Mouse (Mus musculus) urinary bladder, postnatal 4 days (tissue): Measurements from ENCODE around the gene Pcx.

Source experiments
- DNase-seq, 2 experiments: peaks; one replicate each; pipeline ENCODE4 v3.0.0; 2021 to 2022; ENCODE audit warnings: low spot score in 2 of 2

Gene Pcx

DNA sequence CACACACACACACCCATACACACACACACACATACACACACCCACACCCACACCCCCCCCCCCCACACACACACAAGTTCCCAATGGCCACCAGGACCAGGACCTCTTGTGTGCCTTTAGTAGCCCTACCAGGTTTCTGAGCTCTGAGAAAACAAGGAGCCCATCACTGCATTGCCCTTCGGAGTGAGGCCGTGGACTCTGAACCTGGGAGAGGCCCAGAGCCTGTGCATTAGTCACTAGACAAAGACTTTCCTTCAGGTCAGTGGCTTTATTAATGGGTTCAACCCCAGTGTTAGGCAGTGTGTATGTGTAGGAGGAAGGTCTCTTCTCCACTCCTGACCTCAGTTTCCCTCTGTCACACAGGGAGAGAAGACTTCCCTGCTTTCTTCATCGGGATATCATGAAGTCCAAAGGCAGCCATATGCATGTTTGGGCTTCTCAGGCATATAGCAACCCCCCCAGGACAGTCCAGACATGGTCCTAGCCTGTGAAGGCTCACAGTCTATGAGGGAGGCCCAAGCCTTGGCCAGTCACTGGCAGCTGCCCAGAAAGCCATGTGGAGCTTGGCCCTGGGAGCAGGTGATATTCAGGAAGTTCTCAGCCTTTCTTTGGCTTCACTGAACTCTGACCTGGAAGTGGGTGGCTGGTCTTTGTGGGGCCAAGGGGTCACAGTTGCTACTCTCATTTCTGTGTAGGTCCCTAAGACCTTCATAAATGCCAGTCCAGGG is 13.6 kb upstream of the Pcx start:
- DNase-seq = no peak

DNA sequence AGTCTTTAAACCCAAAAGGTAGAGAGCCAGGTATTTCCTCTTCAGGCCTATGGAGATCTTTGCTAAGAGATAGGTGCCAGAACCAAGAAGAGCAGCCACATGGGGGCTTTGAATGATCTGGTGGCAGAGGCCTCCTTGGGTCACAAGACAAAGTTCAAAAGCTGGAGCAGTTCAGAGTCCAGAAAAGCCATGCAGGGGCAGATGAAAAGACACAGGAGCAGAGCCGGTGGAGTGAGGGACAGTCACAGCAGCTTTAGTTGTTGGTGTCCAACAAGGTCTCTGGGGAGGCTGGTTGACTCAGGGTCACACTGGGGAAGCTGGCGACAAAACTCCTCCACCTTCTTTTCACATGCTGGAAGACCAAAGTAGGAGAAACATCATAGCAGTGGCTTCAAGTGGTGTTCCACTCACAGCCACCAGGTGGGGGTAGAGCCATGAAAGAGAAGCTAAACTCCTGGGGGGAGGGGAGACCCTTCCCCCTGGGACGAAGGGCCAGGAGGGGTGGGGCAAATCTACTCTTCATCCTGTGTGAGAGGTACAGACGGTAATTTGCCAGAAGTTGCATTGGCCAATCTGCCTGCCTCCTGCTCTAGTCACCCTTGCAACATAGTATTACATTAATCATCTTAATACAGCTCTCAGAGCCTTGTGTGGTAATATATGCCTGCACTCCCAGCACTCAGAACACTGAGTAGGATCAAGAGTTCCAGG is 12.9 kb upstream of the Pcx start:
- peak; percentile 53 to 79 for DNase-seq

DNA sequence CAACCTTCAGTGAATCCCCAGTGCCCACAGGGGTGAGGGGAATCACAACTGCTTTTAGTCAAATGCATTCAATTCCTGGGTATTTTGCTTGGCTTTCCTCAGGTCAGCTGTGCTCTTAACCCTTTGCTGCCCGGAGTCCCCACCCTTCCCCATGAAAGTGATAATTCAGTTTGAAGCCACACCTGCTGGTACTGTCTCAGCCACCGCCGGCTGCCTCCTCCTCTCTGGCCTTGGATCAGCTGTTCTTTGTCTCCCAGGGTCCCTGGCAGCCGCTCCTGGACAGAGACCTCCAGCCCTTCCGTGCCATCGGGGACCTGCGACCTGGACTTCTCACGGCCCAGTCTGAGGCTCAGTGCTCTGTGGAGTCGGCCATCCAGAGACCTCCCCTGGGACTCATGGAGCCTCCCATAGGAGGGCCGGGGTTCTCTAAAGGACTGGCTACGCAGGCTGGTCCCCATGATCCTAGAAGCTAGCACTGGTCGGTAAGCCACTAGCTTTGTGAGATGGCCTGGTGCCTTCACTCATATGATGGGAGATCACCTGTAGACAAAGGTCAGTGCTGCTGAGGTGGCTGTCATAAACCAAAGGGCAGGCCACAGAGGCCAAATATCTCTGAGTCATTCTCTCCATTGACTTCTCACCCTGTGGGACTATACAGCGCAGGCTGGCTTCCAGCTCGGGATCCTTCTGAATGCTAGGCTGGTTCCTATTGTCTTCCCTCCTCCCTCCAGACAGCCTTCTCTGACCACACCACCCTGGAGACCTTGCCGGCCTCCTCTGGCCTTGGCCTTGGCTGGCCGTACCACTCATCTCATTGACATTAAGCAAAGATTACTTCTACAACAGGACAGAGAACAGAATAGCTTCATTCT is 12.0 kb upstream of the Pcx start, which contains the start of gene 2010003K11Rik:
TSS of gene 2010003K11Rik (minus strand) at position 522 of the 872 bp plus-strand sequence.
- no peak for DNase-seq

DNA sequence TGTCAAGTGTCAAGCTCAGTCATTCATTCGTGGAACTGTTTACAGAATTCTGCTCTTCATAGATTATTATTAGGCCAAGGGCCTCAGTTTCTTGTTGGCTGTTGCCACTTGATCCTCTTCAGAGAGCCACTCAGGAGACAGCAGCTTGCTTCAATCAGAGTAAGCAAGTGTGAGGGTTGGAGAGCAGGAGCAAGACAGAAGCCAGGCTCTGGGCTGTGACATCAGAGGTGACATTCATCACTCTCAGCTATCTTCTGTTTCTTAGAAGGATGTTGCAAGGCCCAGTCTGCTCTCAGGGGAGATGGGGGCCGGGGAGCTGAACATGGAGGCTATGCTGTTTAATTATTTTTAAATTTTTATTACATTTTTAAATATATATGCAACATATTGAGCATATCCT is 7.6 kb upstream of the Pcx start:
- DNase-seq = no peak

DNA sequence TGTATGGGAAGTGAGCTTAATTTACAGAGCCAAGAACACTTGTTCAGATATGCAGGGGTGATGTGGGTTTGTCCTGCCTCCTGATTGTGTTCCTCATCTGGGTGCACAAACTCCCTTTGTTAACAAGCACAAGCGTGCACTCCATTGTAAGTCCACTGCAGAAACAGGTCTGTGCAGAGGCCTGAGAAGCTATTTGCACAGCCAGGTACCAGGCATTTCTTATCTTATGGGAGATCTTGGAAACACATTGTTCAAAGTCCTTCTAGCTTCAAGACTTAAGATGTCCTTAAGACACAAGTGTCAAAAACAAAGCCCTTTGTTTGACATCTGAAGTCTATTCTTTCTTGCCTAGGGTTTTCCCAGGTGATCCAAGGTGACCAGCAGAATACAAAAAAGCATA is 5.4 kb upstream of the Pcx start:
- no peak for DNase-seq

DNA sequence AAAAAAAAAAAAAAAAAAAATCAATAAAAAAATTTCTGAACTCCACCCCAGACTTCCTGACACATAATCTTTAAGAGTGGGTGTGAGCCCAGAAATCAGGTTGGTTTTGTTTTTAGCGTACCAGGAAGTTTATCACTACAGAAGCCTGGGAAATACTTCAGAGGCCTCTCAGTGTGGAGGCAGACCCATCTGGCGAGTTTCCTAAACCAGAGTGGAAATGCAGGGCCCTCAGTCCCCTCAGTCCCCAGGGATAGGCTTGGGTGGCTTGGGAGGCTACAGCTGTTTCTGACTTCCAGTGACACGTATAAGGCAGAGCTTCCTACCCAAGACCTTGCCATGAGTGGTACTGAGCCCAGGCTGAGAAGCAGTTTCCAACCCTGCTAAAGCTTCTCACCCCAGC is 2.5 kb upstream of the Pcx start:
- no peak for DNase-seq

DNA sequence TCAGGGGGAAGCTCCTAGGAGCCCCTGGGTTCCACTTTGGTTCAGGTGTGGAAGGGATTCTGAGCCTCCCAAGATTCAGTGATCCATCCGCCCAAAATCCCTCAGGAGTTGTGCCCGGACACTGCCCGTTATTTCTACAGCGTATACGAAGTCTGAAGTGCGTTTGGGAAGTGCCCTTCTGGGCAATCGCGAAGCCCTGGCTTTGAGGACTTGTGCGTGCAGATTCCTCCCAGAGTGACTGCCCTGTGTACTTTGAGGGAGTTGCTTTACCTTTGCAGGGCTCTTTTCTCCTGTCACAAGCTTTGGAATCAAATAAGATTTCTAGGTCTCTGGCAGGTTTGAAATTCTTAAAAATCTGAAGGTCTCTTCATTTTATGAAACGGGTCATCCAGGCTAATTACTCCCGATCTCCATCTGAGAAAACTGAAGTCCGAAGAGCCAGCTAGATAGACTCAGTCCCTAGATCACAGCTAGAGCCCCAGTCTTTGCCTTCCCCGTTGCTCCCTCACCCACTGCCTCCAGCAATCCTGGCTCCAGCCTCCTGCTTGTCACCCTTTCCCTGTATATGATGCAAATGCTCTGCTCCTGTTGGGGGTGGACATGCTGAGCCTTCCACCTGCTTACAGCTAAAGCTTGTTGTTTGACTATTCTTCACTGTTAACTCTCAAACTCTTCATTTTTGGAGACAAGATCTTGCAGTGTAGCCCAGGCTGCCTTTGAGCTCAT is 1.0 kb downstream of the Pcx start:
- no peak for DNase-seq

DNA sequence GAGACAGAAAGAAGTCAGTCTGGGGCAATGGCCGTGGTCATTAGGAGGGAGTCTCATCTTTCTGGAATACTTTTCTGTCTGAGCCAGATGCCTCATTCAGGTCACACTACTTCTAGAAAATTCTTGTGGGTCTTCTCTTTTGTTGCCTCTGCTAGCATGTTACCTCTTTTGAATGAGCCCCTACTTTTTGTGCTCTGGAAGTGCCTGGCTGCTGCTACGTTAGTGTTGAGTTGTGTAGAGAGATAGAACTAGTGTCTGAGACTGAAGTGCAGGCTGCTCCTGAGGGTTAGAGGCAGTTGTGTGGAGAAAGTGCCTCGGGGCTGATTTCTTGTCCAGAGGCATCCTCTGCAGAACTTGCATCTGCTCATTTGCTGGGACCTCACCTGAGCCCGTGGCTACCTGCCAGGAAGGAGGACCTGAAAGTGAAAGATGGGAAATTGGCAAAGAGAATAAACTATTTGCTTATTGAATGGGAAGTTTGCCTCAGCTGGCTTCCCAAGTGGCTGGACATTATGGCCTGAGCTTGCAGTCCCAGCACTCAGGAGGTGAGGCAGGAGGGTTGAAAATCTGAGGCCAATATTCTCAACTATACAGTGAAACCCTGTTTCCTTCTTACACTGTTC is 3.1 kb downstream of the Pcx start:
- DNase-seq = no peak

DNA sequence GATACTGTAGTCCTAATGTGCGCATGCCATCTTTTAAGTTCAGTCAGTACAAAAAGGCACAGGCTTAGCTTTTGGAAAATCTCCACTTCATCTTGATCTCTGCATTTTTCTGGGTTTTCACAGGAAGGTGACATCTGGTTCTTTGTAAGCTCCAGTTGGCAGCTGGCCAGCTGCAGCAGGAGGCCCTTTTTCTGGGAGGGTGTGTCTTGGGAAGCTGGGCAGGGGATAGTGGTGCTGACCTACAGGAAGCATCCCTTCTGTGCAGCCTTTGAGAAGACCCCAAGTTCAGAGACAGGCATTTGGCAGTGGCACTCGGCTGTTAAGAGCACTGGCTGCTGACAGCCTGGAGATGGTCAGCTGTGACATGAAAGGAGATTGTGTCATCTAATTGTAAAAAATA is 5.5 kb downstream of the Pcx start:
- DNase-seq = no peak

DNA sequence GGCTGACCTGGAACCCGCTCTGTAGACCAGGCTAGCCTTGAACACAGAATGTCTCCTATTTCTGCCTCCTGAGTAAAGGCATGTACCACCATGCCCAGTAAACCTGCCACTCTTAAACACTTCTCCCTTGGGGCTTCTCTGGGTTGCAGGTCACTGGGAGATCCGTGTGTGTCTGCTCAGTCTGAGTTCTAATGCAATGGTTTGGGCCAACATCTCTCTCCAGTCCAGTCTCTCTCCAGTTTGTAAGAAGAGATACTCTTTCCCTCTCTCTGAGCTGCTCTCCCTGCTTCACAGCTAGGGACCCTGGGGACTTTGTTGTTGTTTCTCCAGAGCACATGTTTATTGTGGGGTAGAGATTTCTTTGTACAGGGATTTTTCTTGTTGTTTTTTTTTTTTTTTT is 6.0 kb downstream of the Pcx start:
- DNase-seq = no peak

DNA sequence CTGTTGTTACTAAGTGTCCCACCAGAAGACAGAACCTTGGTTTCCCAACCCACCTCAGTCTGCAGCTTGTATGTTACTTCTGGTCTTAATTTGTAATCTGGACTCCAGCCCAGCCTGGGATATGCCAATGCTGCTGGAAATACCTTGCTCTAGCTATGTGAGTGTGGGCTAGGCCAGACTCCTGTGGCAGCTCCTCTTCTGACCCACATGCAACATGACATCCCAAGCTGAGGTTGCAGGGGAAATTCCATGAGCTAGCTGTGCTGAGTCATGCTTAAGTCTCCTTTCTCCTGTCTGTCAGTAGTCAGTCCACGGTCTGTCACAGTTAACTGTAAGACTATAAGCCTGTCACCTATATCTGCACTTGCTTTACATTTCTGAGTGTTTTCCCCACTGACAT is 7.2 kb downstream of the Pcx start:
- no peak for DNase-seq

DNA sequence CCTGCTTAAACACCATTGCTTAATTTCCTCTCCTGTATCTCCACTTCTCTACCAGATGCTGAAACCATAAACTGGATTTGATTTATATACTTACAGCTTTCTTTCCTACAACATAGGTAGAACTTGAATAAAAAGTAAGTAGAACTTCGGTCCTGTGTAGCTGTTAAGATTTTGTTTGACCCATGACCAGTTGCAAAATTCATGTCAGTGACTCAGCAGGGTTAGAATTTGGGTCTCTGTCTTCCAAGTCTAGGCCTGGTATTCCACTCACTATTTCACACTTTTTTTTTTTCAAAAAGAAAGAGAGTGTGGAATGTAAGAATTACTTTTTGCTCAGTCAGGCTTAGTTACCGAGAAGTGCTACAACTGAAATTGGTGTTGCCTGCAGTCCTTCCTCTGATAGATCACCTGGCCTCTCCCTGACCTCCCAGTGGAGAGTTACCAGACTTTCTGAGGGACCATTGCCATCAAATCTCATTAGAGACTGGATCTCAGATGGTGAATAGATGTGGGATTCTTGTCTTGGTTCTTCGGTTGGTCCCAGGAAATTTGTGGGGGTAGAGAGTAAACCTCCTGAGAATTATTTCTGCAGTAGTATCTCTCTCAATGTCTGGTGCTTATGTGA is 11.3 kb downstream of the Pcx start:
- no peak for DNase-seq

DNA sequence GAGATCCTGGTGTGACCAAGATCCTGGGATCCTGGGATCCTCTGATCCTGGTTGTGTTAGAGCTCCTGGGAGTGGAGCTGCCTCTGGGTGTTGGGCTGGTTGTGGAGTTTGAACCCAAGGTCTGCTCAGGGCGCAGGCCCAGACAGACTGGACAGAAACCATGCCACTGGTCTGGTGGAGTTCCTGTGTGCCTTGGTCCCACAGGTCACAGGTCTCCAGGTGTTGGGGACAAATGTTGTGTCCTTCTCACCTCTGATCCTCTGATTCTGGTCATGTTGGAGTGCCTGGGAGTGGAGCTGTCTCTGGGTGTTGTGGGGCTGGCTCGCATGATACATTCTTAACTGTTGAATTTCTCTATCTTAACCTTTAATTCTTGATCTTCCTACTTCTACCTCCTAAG is 24.4 kb downstream of the Pcx start:
- DNase-seq = no peak

DNA sequence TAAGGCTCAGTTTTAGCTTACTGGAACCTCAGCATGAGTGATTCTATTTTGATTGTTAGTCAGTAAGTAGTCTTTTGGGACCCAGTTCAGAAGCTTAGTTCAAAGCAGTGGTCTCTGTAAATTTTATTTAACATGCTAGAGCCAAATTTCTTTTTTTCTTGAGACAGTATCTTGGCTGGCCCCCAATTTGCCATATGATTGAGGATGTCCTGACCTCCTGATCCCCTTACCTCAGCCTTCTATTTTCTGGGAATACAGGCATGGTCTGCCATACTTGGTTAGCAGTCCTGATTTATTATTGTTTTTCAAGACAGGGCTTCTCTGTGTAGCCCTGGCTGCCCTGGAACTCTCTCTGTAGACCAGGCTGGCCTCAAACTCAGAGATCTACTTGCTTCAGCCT is 25.6 kb downstream of the Pcx start:
- DNase-seq = no peak

DNA sequence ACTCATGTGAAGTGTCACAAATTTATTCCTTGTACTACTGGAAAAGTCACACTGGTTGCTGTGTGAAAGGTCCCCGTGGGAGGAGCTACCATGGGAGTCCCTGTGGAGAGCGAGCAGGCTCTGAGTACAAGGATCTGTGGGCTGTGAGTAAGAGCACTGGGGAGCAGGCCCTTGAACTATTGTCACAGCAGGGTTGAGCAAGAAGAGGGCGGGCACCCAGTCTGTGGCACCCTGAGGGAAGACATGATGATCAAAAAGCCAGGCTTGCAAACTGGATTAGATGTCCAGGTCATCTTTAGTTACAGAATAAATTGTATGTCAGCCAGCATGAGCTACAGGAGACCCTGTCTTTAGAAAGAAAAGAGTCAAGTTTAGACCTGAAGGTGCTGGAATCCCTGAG is 26.3 kb downstream of the Pcx start:
- no peak for DNase-seq

DNA sequence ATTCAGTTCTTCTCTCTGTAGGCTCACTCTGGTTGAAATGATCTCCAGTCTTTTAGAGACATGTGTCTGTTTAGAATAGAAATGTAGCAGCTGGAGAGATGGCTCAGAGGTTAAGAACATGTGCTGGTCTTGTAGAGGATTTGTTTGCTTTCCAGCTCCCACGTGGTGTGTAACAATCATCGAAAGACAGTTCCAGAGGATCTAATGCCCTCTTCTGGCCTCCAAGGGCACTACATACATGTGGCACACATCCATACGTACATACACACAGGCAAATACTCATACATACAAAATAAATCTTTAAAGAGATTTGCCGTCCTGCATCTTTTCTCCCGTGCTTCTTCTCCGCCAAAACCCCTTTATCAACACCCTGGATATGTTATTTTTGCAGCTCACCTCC is 30.0 kb downstream of the Pcx start:
- no peak for DNase-seq

DNA sequence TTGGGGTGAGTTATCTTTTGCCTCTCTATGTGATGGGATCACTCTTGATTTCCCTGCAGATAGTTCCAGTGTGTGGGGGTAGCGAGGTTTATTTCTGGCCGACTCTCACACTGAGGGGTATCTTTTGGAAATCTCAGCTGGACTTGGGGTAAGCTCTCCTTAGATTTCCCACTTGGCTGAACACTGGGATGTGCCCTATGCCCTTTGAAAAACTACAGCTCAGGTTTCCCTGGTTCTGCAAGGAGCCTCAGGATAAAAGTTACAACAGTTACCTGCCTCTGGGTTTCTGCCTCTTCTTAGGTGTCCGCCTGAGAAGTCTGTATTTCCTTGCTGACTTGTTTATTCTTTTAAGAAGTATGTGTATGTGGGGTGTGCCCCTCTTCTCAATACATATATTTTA is 30.7 kb downstream of the Pcx start:
- DNase-seq = no peak

DNA sequence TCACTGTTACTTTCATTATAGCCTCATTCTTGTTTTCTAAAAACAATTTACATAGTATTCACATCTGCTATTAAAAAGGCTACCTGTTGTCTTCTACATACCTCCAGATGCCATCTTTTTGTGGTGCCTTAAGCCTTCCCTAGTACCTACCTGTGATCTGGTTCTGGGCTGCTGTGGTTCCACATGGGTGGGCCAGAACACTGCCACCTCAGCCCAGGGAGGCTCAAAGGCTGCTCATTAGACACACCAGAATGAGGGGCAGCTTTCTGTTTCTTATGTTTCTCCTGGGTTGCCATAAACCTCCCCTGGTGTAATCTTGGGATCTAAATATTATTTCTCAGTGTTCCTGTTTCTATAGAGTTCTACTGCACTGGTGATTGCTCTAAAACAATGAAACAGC is 31.8 kb downstream of the Pcx start:
- DNase-seq = no peak

DNA sequence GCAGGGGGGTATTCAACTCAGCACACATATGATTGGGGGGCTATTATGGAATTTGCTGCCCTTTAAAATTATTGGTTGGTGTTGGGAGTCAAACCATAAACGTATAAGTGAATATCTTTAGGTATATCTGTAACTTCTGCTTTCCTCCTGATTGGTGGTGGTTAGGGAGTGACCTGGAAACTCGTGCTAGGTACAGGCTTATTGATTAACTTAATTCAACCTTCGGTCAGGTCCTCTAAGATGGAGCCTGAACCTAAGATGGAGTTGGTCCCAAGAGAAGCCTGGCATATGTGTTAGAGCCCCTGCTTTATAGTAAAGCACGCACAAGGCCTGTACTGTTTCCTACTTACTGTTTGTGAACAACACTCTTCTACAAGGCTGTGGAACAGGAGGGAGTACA is 34.8 kb downstream of the Pcx start:
- no peak for DNase-seq

DNA sequence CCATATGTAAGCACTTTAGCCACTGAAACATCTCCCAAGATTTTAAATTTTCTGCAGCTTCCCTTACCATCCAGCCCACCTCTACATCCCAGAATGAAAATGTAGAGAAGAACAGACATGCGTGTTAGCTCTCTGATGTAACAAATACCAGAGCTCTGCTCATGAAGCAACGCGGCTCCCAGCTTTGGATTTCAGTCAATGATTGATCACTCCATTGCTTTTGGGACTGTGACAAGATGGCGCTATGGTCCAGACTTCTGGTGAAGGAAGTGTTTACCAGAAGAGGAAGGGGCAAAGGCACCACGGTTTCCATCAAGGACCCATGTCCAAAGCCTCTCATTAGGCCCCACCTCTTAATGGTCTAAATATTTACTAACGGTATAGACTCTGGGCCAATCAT is 35.6 kb downstream of the Pcx start:
- no peak for DNase-seq

DNA sequence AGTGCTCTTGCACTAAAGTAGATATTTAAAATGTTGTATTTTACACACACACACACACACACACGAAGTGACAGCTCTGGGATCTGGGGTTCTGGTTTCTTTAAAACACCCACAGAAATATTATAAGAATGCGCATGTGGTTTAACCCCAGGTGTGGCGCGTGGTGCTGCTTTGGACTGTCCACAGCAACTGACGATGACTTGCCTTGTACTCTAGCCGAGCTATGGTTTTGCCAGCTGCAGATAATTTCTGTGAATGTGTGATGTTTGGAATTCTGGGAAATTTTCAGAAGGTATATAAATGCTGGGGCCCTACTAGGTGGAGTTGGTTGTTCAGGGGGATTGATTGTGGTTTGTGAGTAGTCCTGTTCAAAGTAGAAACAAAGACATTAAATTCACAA is 37.5 kb downstream of the Pcx start:
- DNase-seq = no peak
